Mouse (Mus musculus) embryo, embryonic 11.5 days (tissue): Measurements from ENCODE around the gene Gpr137.
"Not testable (repeated sequence)": the region's sequence is repeated elsewhere in the genome, so short reads cannot be mapped to it uniquely, and the experiment has no call there.

Experiments
- DNase-seq: peaks from one replicate; pipeline ENCODE4 v3.0.0-alpha.2; 2012; ENCODE audit warnings: low read depth, low spot score

Gpr137 gene

GRCm38 (mm10) chr19:6905498-6906159 is 36.7 kb downstream of the Gpr137 start:
- DNase-seq: no peak

DNA sequence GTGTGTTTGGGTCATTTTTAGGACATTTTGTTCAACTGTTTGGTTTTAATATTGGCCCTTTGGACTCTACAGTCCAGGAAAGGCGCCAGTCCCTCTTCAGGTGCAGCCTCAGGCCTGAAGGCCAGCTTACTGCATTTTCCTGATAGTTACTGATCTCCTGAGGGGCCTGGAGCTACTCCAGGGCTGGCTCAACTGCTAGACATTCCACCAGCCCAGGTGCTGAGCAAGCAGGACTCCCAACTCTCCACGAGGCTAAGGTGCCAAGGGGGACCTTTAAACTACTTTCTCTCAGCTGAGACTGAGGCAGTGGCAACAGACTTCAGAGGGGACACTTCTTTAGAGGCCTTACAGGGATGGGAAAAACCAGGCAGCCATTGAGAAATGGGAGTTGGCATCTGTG is 37.4 kb downstream of the Gpr137 start:
- DNase-seq: no peak

GRCm38 (mm10) chr19:6903031-6903430 is 39.2 kb downstream of the Gpr137 start:
- no peak for DNase-seq

DNA sequence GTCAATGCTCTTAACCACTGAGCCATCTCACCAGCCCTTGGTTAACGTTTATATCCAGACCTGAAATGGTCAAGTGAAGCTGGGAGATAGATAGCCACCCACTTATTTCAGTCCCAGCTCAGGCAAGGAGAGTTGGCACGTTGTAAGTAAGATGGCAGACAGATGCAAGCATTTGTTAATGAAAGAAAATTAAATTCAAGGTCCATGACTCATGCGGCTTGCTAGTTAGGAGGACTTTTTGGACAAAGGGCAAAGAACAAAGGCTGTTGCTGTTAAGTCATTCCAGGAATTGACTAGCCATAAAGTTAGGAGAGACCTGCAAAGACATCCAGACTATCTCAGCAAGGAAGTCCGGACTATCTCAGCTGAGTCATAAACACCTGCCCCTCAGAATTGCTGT is 42.6 kb downstream of the Gpr137 start:
- no peak for DNase-seq

GRCm38 (mm10) chr19:6895608-6896305 is 46.5 kb downstream of the Gpr137 start:
- not testable (repeated sequence) for DNase-seq

GRCm38 (mm10) chr19:6893731-6894451 is 48.4 kb downstream of the Gpr137 start:
- DNase-seq: no peak

DNA sequence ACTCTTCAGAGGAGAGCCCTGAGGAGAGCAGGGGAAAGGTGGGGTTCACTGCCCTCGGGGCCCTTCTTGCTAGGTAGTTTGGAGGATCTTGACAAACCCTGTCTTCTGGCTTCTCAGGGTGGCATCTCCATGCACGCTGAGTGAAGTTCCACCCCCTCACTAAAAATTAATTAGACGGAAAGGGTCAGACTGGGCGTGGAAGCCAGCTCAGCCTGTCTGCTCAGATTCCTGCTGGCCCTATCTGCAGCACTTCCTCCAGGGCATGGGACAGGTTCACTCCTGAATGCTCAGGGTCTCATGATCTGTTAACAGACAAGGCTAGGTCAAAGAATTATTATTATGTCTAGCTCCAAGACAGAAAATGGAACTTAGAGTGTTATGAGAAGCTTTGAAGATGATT is 49.8 kb downstream of the Gpr137 start:
- no peak for DNase-seq
